Comparison of ENCODE assay signal across 17 mouse cellular contexts in genomic region chr17:30803668-30804067, GRCm38 (mm10).
A peak's percentile ranks its signal among the peaks of the same experiment; 100 is the strongest.
DNase-seq lines count a peak whose midpoint lies in the region; ATAC-seq and TF ChIP-seq lines count a peak whose summit lies in the region.
"Had no signal": no experiment of that assay in that cellular context is flagged by ENCODE, and none has a peak within 500 bp of the region (broad histone marks: within the 10 kb centered on the region; RNA-seq: fewer than 3 reads in every experiment).

No protein-coding gene starts in this region.

- H3K9ac ChIP-seq in liver, postnatal 0 days (replicated peaks): no peak overlapping the region
- no peak overlapping the region for H3K9ac ChIP-seq in liver, embryonic 11.5 days (ENCODE audit: low read depth, low read length)
- H3K9ac ChIP-seq in CH12.LX (ENCODE audit: insufficient read depth, low read depth): no peak overlapping the region
- no peak overlapping the region for H3K9ac ChIP-seq in heart, adult 2 months (ENCODE audit: low read depth, low read length)
- H3K9ac ChIP-seq: forebrain, postnatal 0 days; intestine, embryonic 15.5 days; limb, embryonic 12.5 days; midbrain, embryonic 12.5 days had no signal

- H3K27ac ChIP-seq in liver, postnatal 0 days (ENCODE audit: low read depth): no peak overlapping the region
- no peak overlapping the region for H3K27ac ChIP-seq in liver, embryonic 11.5 days (ENCODE audit: low read depth, low read length)
- no peak overlapping the region for H3K27ac ChIP-seq in CH12.LX (ENCODE audit: insufficient read depth, low read depth)
- H3K27ac ChIP-seq in bone marrow, adult 2 months (ENCODE audit: control insufficient read depth, insufficient read depth, low read depth, low read length, poor library complexity): no peak overlapping the region
- no peak overlapping the region for H3K27ac ChIP-seq in heart, adult 2 months
- H3K27ac ChIP-seq: embryonic facial prominence, embryonic 10.5 days; intestine, embryonic 15.5 days; limb, embryonic 12.5 days; macrophage; midbrain, embryonic 12.5 days had no signal

- no peaks in the 10 kb centered on the region for H3K79me2 ChIP-seq in CH12.LX (replicated peaks; ENCODE audit: control insufficient read depth, extremely low read depth, insufficient read depth, poor library complexity, severe bottlenecking)
- H3K79me2 ChIP-seq in heart, adult 2 months (replicated peaks; ENCODE audit: control insufficient read depth, insufficient read depth, low read length): no peaks in the 10 kb centered on the region

- WGBS in liver, postnatal 0 days (ENCODE audit: insufficient replicate concordance): 85% methylated on average over 9 of the region's 9 CpGs
- WGBS in liver, embryonic 11.5 days: 90% methylated on average over 9 of the region's 9 CpGs
- 95% methylated on average over 9 of the region's 9 CpGs for WGBS in bone marrow, adult 2 months
- WGBS in heart, adult 2 months: 94% methylated on average over 9 of the region's 9 CpGs

- ATAC-seq in liver, postnatal 0 days: no peak
- ATAC-seq in liver, embryonic 11.5 days (replicated peaks; ENCODE audit: low FRiP score): no peak
- ATAC-seq: forebrain, postnatal 0 days; intestine, embryonic 15.5 days had no signal

- H3K4me3 ChIP-seq in liver, postnatal 0 days (ENCODE audit: low read depth, low read length): no peak overlapping the region
- H3K4me3 ChIP-seq in liver, embryonic 11.5 days (ENCODE audit: low read depth, low read length): no peak overlapping the region
- H3K4me3 ChIP-seq in CH12.LX (replicated peaks in 1 of 3; ENCODE audit: low read depth in 2 of 3, low read length in 2 of 3, poor library complexity in 1 of 3): no peak overlapping the region
- no peak overlapping the region for H3K4me3 ChIP-seq in bone marrow, adult 2 months (replicated peaks; ENCODE audit: control insufficient read depth, low read depth, low read length)
- no peak overlapping the region for H3K4me3 ChIP-seq in heart, adult 2 months
- H3K4me3 ChIP-seq: embryonic facial prominence, embryonic 10.5 days; erythroblast, embryonic 14.5 days; intestine, embryonic 15.5 days; limb, embryonic 12.5 days; midbrain, embryonic 12.5 days had no signal

- no peaks in the 10 kb centered on the region for H3K9me3 ChIP-seq in liver, postnatal 0 days (ENCODE audit: low read length)
- no peaks in the 10 kb centered on the region for H3K9me3 ChIP-seq in liver, embryonic 11.5 days (ENCODE audit: control insufficient read depth, low read length)
- H3K9me3 ChIP-seq in CH12.LX (replicated peaks; ENCODE audit: low read length): peaks cover 5% of the 10 kb centered on the region
- H3K9me3 ChIP-seq: intestine, embryonic 15.5 days; limb, embryonic 12.5 days; midbrain, embryonic 12.5 days had no signal

- H3K4me2 ChIP-seq in liver, postnatal 0 days (ENCODE audit: low read depth, low read length): no peak overlapping the region
- H3K4me2 ChIP-seq in liver, embryonic 11.5 days: no peak overlapping the region
- H3K4me2 ChIP-seq in CH12.LX (ENCODE audit: insufficient read depth, low read depth, poor library complexity, severe bottlenecking): no peak overlapping the region
- H3K4me2 ChIP-seq: intestine, embryonic 15.5 days; limb, embryonic 12.5 days; midbrain, embryonic 12.5 days had no signal

- no peak for DNase-seq in liver, postnatal 0 days
- DNase-seq in liver, embryonic 11.5 days (ENCODE audit: low spot score): no peak
- DNase-seq in 416B (ENCODE audit: low read depth): peak; percentile 17
- peak; percentile 15 for DNase-seq in CH12.LX (ENCODE audit: extremely low read depth)
- DNase-seq in cerebellum, adult 11 months: no peak
- DNase-seq in heart, adult 2 months: no peak
- DNase-seq in right cerebral cortex, adult 18-20 months: no peak
- DNase-seq: adrenal gland, adult 2 months; cerebellum, adult 2 months; forebrain, postnatal 0 days had no signal

- TF ChIP-seq CTCF in liver, postnatal 0 days (IDR thresholded peaks at IDR 0.05; ENCODE audit: low read depth): peak; percentile 25
- peak; percentile 9 to 42; a peak in 2 of 4 replicates for TF ChIP-seq CTCF in CH12.LX (conservative IDR thresholded peaks at IDR 0.05 in 1 of 2, IDR thresholded peaks at IDR 0.05 in 1 of 2; ENCODE audit: low read depth in 2 of 2, low read length in 2 of 2)
- peak; percentile 37; the same call in 1 of the 2 replicates for TF ChIP-seq CTCF in bone marrow, adult 2 months (IDR thresholded peaks at IDR 0.05; ENCODE audit: control insufficient read depth, insufficient read depth, low read length)
- TF ChIP-seq CTCF in heart, adult 2 months (IDR thresholded peaks at IDR 0.05): no peak

- H3K4me1 ChIP-seq in liver, postnatal 0 days (ENCODE audit: insufficient read depth): no peaks in the 10 kb centered on the region
- no peaks in the 10 kb centered on the region for H3K4me1 ChIP-seq in liver, embryonic 11.5 days (replicated peaks; ENCODE audit: control insufficient read depth, insufficient read depth, low read length)
- H3K4me1 ChIP-seq in CH12.LX (ENCODE audit: control insufficient read depth in 1 of 2, insufficient read depth in 2 of 2): no peaks in the 10 kb centered on the region
- H3K4me1 ChIP-seq in bone marrow, adult 2 months (ENCODE audit: control insufficient read depth, insufficient read depth, low read length): no peaks in the 10 kb centered on the region; the same call in 1 of the 2 replicates
- H3K4me1 ChIP-seq in heart, adult 2 months (ENCODE audit: control insufficient read depth, insufficient read depth, low read length): no peaks in the 10 kb centered on the region
- H3K4me1 ChIP-seq: embryonic facial prominence, embryonic 10.5 days; intestine, embryonic 15.5 days had no signal

- TF ChIP-seq RAD21 in CH12.LX (IDR thresholded peaks at IDR 0.05; ENCODE audit: low read depth, low read length): no peak; the same call in 1 of the 2 replicates

- in situ Hi-C loops in CH12.LX (cut with MboI; ENCODE audit: low pct_ligation_motif_present, low pct_unique_long_range_greater_than_20kb, low sequenced_read_pairs): no loop called here

- no peaks in the 10 kb centered on the region for H3K36me3 ChIP-seq in liver, postnatal 0 days (replicated peaks; ENCODE audit: insufficient read depth, low read length)
- H3K36me3 ChIP-seq in liver, embryonic 11.5 days (ENCODE audit: control insufficient read depth, insufficient read depth, low read length): no peaks in the 10 kb centered on the region
- no peaks in the 10 kb centered on the region for H3K36me3 ChIP-seq in CH12.LX (replicated peaks in 1 of 2; ENCODE audit: control insufficient read depth in 1 of 2, insufficient read depth in 1 of 2, low read length in 1 of 2)
- H3K36me3 ChIP-seq in heart, adult 2 months (ENCODE audit: control insufficient read depth, insufficient read depth, low read length): no peaks in the 10 kb centered on the region
- H3K36me3 ChIP-seq: embryonic facial prominence, embryonic 10.5 days; intestine, embryonic 15.5 days; limb, embryonic 12.5 days; midbrain, embryonic 12.5 days had no signal

- intact Hi-C loops in heart, adult 2 months (cut with DNase I): no loop called here

- dilution Hi-C loops in CH12.LX (cut with MboI; ENCODE audit: extremely low pct_ligation_motif_present, extremely low pct_unique_long_range_greater_than_20kb, low sequenced_read_pairs): no loop called here

- H3K27me3 ChIP-seq in liver, postnatal 0 days (ENCODE audit: insufficient read depth, low read length): no peaks in the 10 kb centered on the region
- no peaks in the 10 kb centered on the region for H3K27me3 ChIP-seq in liver, embryonic 11.5 days (replicated peaks; ENCODE audit: control insufficient read depth, insufficient read depth, low read length)
- peaks cover 5% of the 10 kb centered on the region for H3K27me3 ChIP-seq in CH12.LX (replicated peaks)
- H3K27me3 ChIP-seq in heart, adult 2 months (ENCODE audit: control insufficient read depth, insufficient read depth, low read length): no peaks in the 10 kb centered on the region
- H3K27me3 ChIP-seq: intestine, embryonic 15.5 days; midbrain, embryonic 12.5 days had no signal

- no peak for TF ChIP-seq POLR2A in CH12.LX (IDR thresholded peaks at IDR 0.05; ENCODE audit: low read depth, low read length)
- no peak for TF ChIP-seq POLR2A in bone marrow, adult 2 months (IDR thresholded peaks at IDR 0.05; ENCODE audit: borderline replicate concordance, control insufficient read depth, low read depth, low read length)
- no peak for TF ChIP-seq POLR2A in heart, adult 2 months (IDR thresholded peaks at IDR 0.05; ENCODE audit: insufficient read depth, low read depth, low read length)

- TF ChIP-seq EP300 in liver, postnatal 0 days (IDR thresholded peaks at IDR 0.05; ENCODE audit: low read depth): no peak
- no peak for TF ChIP-seq EP300 in CH12.LX (IDR thresholded peaks at IDR 0.05; ENCODE audit: low read length)
- no peak for TF ChIP-seq EP300 in heart, adult 2 months (IDR thresholded peaks at IDR 0.05; ENCODE audit: insufficient read depth, low read depth, low read length)

TF ChIP-seq in CH12.LX, 34 proteins besides CTCF, POLR2A, EP300 and RAD21:
- TF ChIP-seq ZMIZ1 (IDR thresholded peaks at IDR 0.05; ENCODE audit: low read depth, low read length) (no peak), UBTF (IDR thresholded peaks at IDR 0.05; ENCODE audit: low read depth, low read length) (no peak), JUN (IDR thresholded peaks at IDR 0.05; ENCODE audit: insufficient read depth, low read depth, low read length) (no peak), BHLHE40 (IDR thresholded peaks at IDR 0.05; ENCODE audit: low read depth, low read length) (no peak)
TF ChIP-seq in CH12.LX: peak in this region for 0.

Comparison
In these comparisons a context has a peak if more than half of its experiments do, and no peak if none do; other contexts are left out.
1. DNase-seq: peak in 416B (single experiment) and CH12.LX (single experiment); none in liver, postnatal 0 days (single experiment), liver, embryonic 11.5 days (single experiment), cerebellum, adult 11 months (single experiment), heart, adult 2 months (0 of 2) and right cerebral cortex, adult 18-20 months (single experiment).